Mouse (Mus musculus) embryo, embryonic 10 days (tissue): ENCODE measurements at regions not wholly inside any gene's neighbourhood (a gene's known extent, or its start where the extent isn't known, plus 50 kb on each side); places are given as distances from the start of the nearest gene placed in this dataset.

Experiments used
- DNase-seq: peaks from one replicate; pipeline ENCODE4 v3.0.0-alpha.2; 2015; ENCODE audit warnings: low spot score

DNA sequence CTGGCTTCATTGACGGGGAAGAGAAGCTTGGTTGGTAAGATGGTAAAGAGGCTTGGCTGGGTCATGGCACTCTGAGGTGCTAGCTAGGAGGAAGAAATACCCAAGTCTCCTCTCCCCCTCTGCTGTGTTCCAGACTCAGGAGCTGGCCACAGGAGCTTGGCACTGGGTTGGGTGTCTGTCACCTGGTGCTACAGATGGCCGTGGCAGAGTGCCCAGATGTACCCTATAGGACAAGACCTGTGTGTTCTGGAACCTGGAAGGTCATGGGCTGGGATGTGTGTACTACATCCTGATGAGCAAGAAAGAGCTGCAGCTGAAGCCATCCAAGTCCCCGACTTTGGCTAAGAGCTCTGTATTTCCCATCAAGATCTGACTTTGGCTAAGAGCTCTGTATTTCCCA is 72.4 kb downstream of the Nupl2 start:
- DNase-seq: no peak

- DNase-seq: no peak
Observed at GRCm38 (mm10) chr5:24239006-24239405, 74.2 kb downstream of the Nupl2 start.

DNA sequence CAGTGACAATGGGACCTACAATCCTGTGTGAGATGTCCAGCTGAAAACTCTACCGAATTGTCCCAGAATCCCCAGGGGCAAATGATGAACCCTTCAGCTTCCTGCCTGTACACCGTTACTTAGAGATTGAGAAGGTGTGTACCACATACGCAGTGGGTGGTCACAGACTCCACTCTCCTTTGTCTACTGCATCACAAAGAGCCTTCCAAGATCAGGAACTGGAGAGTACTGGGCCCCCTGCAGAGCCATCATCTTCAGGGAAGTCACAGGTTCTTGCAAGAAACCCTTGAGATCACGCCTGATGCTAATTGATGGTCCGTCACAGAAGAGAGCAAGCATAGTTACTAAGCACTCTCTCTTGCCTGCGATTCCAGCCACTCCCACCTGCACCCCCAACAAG is 79.4 kb downstream of the Nupl2 start:
- DNase-seq: no peak

GRCm38 (mm10) chr5:24255421-24255820 is 90.7 kb downstream of the Nupl2 start:
- DNase-seq: no peak

DNA sequence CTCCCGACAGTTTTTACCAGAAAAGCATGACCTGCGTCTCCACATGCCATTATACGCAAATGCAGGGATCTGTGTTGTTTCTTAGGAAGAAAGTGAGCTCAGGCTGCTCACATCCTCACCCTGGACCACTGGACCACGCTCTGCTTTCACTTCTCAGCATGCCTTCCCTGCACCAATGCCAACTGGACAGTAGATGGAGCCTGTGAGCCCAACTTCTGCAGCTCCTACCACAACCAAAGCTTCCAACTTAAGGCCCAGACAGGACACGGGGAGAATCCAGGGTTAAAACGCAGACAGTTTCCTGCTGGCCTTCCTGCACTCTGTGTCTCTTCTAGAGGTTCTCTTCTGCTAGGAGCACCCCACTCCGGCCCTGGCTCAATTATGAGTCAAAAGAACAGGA is 90.3 kb downstream of the Kcnh2 start:
- DNase-seq: peak; percentile 91

GRCm38 (mm10) chr5:24262146-24262545 is 89.3 kb downstream of the Kcnh2 start:
- peak; percentile 58 for DNase-seq

DNA sequence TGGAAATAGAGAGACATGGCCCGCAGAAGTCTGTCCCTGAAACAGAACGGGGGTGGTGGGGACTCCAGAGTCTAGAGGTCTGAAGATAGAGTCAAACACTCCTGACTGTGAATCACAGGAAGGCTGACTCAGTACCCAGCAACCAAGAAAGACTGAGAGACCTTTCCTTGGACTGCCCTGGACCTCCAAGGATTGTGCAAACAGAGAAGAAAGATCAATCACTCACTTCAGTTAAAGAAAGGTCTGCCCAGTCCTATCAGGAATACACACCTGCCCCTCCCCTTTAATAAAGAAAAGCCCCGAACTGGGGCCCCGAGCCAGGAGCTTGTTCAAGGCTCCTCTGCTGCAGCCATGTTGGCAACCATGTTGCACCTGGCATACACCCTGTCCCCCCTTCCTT is 87.3 kb downstream of the Kcnh2 start:
- DNase-seq: no peak

DNA sequence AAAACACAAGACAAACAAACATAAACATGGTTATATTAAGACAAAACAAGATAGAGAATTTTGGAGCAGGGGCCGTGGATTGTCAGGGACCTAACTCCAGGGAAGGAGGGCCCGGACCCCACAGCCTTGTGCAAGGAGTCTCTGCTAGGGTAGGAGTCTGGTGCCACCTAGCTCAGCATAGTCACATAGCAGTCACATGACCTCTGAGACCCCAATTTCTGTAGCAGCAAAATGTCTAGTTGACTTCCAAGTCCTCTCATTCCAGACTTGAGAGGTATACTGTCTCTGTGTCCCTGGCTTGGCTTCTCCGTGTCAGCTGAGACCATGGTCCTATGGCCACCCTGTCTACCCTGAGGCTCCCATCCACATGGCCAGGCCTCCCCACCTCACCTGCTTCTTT is 86.0 kb downstream of the Kcnh2 start:
- DNase-seq: no peak

GRCm38 (mm10) chr5:24266344-24267295 is 84.8 kb downstream of the Kcnh2 start:
- peak; percentile 93 for DNase-seq
